Mouse (Mus musculus) gastrocnemius, postnatal 4 days (tissue): Measurements from ENCODE around the gene Il2ra. TPM values are rescaled to one million over a fixed set of nuclear protein-coding genes. Genes with fewer than 3 reads are reported as not detected.
"Not testable (repeated sequence)": the region's sequence is repeated elsewhere in the genome, so short reads cannot be mapped to it uniquely, and the experiment has no call there.

Experiments
- DNase-seq, 2 experiments: peaks; one replicate each; pipeline ENCODE4 v3.0.0; 2021 to 2022; ENCODE audit warnings: low spot score in 2 of 2, mixed read lengths in 2 of 2
- total RNA-seq, 2 experiments: library from RNA; stranded (reverse); gene quantifications; 2 replicates each; pipeline ENCODE4 v1.2.3; 2021

The Il2ra gene
- total RNA-seq, 2 experiments from 2014 or later, result 0.15 to 0.21 TPM

- no peak for DNase-seq
Observed at GRCm38 (mm10) chr2:11699905-11700304, 57.3 kb downstream of the Il2ra start.

GRCm38 (mm10) chr2:11705201-11706025 lies 62.8 kb downstream of the Il2ra start, which contains the start of gene Il15ra:
TSS of gene Il15ra (plus strand) at chr2:11705290.
- peak; percentile 39 to 78 for DNase-seq

GRCm38 (mm10) chr2:11706030-11706745 lies 63.6 kb downstream of the Il2ra start:
- DNase-seq, result no peak

GRCm38 (mm10) chr2:11706746-11707065 lies 64.1 kb downstream of the Il2ra start:
- no peak for DNase-seq

GRCm38 (mm10) chr2:11708538-11708937 lies 65.9 kb downstream of the Il2ra start:
- no peak for DNase-seq

- not testable (repeated sequence) for DNase-seq
Observed at GRCm38 (mm10) chr2:11710101-11710500, 67.5 kb downstream of the Il2ra start.

- DNase-seq, result no peak
Observed at GRCm38 (mm10) chr2:11712483-11712990, 69.9 kb downstream of the Il2ra start.

GRCm38 (mm10) chr2:11713021-11713420 lies 70.4 kb downstream of the Il2ra start:
- DNase-seq, result no peak

- DNase-seq, result no peak
Observed at GRCm38 (mm10) chr2:11714535-11714934, 71.9 kb downstream of the Il2ra start.

- no peak for DNase-seq
Observed at GRCm38 (mm10) chr2:11718573-11718972, 76.0 kb downstream of the Il2ra start.

GRCm38 (mm10) chr2:11722564-11722963 lies 80.0 kb downstream of the Il2ra start:
- no peak for DNase-seq

GRCm38 (mm10) chr2:11727574-11727973 lies 85.0 kb downstream of the Il2ra start:
- no peak for DNase-seq

- DNase-seq, result no peak
Observed at GRCm38 (mm10) chr2:11729091-11729490, 86.5 kb downstream of the Il2ra start.

- no peak for DNase-seq
Observed at GRCm38 (mm10) chr2:11732978-11733377, 90.4 kb downstream of the Il2ra start.

GRCm38 (mm10) chr2:11735853-11736252 lies 93.2 kb downstream of the Il2ra start:
- DNase-seq, result no peak

- no peak for DNase-seq
Observed at GRCm38 (mm10) chr2:11738794-11739193, 96.2 kb downstream of the Il2ra start.

- DNase-seq, result no peak
Observed at GRCm38 (mm10) chr2:11739516-11740051, 97.0 kb downstream of the Il2ra start.

Other genes with a start within 250 kb of the Il2ra start
- gene Pfkfb3, start 88.7 kb upstream of the Il2ra start, total RNA-seq, result 10 to 100 TPM in 1 of 2 experiments, 1 to 10 TPM in 1; 9.2 to 17.3 TPM
- 10 to 100 TPM; 86.5 to 99.4 TPM for gene Rbm17, start 38.7 kb upstream of the Il2ra start, total RNA-seq
- not detected for gene Gm17490, start 16.5 kb upstream of the Il2ra start, total RNA-seq
- 10 to 100 TPM; 10.1 to 10.4 TPM for gene Il15ra, start 62.5 kb downstream of the Il2ra start, total RNA-seq
- 10 to 100 TPM; 62.3 to 70.9 TPM for gene Fbh1, start 134.8 kb downstream of the Il2ra start, total RNA-seq
- 10 to 100 TPM; 38.2 to 50.2 TPM for gene Ankrd16, start 135.1 kb downstream of the Il2ra start, total RNA-seq